Mouse (Mus musculus) liver, embryonic 14.5 days (tissue): ENCODE data around the gene Sdsl.
A peak's percentile ranks its signal among the peaks of the same experiment; 100 is the strongest.

Experiments used
- CTCF ChIP-seq: IDR thresholded peaks from 2 replicates; pipeline ENCODE4 v1.5.1; 2016; ENCODE audit warnings: antibody characterized with exemption, low read depth, control low read depth
- EP300 ChIP-seq: IDR thresholded peaks from 2 replicates; pipeline ENCODE4 v1.6.1; 2016; ENCODE audit warnings: antibody characterized with exemption, low read depth

- TF ChIP-seq EP300 = no peak
- peak; percentile 27; the same call in 1 of the 2 replicates for TF ChIP-seq CTCF
Observed at GRCm38 (mm10) chr5:120479538-120479937, 6.9 kb upstream of the Sdsl start.
